Mouse (Mus musculus) erythroid progenitor cell, adult 5-6 weeks (primary cell): Measurements from ENCODE around the gene Ccnd3. TPM values are rescaled to one million over a fixed set of nuclear protein-coding genes. Genes with fewer than 3 reads are reported as not detected.
"Not testable (repeated sequence)": the region's sequence is repeated elsewhere in the genome, so short reads cannot be mapped to it uniquely, and the experiment has no call there.

Experiments used
- ATAC-seq: replicated peaks from 2 replicates; pipeline ENCODE4 v1.8.0; 2016; ENCODE audit warnings: moderate number of reproducible peaks, mild to moderate bottlenecking, moderate TSS enrichment, inconsistent platforms; ENCODE audit not compliant: poor library complexity, low FRiP score, severe bottlenecking
- total RNA-seq, 2 experiments: library from RNA; stranded (forward) in 1 of 2; stranded (reverse) in 1 of 2; fragments of 150-400 nt in 1 of 2; fragments of 186-747, 209-891 nt in 1 of 2; gene quantifications; 2 replicates each; pipeline versions ENCODE4 v1.2.3 to v1.2.4; 2015 to 2017; ENCODE audit warnings: low replicate concordance in 2 of 2

Ccnd3 gene
- total RNA-seq, 2 experiments from 2014 or later: 181 to 360 TPM

GRCm38 (mm10) chr17:47475714-47476113, 29.1 kb upstream of the Ccnd3 start:
- ATAC-seq: 0 out of 2 replicates have a peak, but pooled peaks have one; percentile 20

- no peak for ATAC-seq
Measured at GRCm38 (mm10) chr17:47479887-47480286, 25.0 kb upstream of the Ccnd3 start.

GRCm38 (mm10) chr17:47482401-47482800, 22.4 kb upstream of the Ccnd3 start:
- ATAC-seq: peak; percentile 62; the same call in 1 of the 2 replicates

DNA sequence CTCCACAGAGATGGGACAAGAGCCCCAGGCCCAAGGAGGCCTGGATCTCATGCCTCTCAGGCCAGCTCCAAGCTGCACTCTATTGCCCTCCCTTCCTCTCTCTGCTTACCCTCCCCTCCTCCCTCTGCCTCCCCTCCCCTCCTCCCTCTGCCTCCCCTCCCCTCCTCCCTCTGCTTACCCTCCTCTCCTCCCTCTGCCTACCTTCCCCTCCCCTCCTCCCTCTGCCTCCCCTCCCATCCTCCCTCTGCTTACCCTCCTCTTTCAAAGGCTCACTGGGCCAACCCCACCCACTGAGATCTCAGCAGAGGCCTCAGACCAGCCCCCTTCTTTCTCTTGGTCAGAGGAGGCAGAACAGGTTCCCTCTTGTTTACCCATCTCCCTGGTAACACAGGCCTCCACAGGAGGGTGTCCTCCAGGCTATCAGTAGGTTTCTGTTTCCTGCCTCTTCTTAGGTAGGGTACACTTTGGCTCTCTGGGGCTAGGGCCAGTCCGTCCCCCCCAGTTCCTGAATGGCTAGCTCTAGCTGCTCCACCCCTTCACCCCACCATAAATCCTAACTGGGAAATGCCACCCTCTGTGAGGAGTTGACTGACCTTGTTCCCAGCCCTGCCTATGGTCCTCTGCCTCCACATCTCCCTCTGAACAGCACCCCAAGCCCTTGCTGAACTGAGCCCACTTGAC, 20.5 kb upstream of the Ccnd3 start:
- ATAC-seq: no peak

DNA sequence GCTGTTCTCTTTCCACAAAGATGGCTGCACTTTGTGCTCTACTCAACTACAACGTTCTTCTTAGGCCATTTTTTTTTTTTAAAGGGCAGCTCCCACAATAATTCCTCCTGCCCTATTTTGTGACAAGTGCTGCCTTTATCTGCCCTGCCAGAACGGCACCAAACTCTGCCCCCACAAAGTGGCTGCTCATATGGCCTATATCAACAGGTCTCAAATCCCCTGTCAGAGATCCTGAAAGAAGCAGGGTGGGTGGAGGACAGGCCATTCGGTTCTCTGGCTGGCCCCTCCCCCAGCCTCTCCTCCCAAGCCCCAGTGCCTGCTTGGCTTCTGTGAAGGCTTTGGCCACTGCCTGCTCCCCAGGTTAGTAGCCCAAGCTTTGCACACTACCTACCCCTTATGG, 19.9 kb upstream of the Ccnd3 start:
- ATAC-seq: no peak

DNA sequence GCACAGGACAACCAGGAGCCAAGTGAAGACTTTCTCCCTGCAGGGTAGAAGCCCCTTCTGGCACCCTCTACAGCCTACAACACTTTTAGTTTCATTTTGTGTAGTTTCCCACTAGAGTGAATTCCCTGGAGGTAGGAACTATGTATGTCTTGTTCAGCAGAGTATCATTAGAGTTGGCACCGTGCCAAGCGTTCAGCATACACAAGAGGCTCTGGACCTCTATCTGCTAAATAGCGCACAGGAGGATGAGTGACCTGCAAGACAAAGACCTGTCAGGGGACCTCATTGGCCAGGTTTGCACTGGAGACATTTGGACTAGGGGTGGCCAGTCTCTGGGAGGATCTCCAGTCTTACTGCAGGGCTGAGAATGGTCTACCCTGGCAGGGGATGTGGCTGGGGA, 19.1 kb upstream of the Ccnd3 start:
- 0 out of 2 replicates have a peak, but pooled peaks have one; percentile 18 for ATAC-seq

DNA sequence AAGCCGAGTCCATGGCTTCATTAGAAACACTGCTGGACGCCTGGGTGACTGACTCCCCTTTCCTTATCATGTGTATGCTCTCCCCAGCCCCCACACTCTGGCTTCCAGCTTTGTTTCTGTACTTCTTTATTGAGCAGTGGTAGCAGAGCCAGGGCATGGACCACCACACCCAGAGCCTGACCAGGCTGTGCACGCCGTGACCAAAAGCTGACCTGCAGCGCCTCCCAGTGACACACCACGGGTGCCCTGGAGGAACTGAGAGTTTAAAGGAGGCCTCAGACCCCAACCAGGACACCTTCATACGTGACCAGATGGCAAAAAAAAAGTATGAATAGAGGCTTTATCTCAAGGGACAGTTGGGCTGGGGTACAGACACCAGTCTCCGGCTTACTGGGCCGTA, 14.1 kb upstream of the Ccnd3 start:
- no peak for ATAC-seq

GRCm38 (mm10) chr17:47492731-47493130, 12.1 kb upstream of the Ccnd3 start:
- ATAC-seq: no peak

DNA sequence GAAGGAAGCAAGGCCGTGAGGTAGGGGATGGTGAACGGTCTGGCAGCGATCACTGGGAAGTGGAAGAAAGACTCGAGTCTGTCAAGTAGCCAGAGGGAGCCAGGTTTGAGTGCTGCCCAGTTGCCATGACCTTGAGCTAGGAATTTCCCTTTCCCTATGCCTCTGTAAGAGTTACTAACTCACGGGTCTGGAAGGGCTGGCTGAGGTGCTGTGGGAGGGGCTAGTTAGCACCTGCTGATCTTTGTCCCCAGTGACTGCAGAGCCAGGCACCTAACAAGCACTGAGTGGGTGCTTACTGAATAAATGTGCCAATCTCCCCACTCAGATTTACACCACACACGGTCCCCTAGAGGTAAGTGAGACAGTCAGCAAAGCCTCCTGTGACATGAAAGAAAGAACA, 11.2 kb upstream of the Ccnd3 start:
- ATAC-seq: no peak

DNA sequence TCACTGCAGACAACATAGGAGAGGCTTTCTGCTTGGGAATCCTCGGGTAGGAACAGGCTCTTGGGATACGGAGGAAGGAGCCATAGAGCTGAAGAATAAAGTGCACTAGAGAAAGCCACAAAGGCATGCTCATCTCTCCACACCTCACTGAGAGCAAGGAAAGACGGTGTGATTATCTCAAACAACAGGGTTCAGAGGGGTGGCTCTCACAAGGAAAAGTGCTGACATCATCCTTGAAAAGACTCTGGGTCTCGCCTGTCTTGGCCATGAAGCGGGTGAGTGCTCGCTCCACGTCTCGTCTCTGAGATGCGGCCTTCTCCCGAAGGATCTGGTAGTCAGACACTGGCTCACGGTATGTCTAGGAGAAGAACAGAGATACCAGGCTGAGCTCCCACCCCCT, 10.7 kb upstream of the Ccnd3 start:
- no peak for ATAC-seq

GRCm38 (mm10) chr17:47501531-47501930, 3.3 kb upstream of the Ccnd3 start:
- ATAC-seq: peak; percentile 35

DNA sequence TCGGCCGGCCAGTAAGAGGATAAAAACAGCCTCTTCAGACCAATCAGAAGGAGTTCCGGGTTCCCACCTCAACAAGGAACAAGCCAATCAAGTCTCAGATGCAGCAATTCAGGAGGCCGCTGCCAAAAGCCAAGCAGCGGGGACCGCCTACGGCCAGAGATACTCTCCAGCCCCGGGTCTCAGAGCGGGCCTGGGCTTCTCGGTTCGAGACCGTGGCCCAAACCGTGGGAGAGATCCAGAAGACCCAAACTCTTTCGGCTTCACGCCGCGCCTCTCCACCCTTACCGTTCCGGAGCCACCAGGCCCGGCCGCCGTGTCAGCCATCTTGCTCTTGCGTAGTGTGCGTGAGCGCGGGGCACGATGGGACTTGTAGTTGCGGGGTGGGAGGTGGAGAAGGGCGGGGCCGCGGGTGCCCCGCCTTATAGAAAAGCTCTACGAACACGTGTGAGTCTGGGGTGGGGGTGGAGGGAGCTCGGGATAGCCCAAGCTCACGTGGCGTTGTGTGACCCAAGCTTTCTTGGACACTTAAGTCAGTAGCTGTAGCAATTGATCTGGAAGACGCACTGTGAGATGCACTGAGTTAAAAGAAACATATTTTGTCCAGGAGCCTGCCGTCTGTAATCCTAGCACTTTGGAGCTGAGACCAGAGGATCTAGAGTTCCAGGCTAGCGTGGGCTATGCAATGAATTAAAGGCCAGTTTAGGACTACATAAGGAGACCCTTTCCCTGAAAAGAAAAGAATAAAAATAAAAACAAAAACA, 2.7 kb upstream of the Ccnd3 start, which contains the start of gene Taf8:
Gene Taf8, minus strand, starts transcription at position 347 of the 761 bp plus-strand sequence.
- ATAC-seq: peak; percentile 93

- not testable (repeated sequence) for ATAC-seq
Measured at GRCm38 (mm10) chr17:47502707-47503045, 2.2 kb upstream of the Ccnd3 start.

DNA sequence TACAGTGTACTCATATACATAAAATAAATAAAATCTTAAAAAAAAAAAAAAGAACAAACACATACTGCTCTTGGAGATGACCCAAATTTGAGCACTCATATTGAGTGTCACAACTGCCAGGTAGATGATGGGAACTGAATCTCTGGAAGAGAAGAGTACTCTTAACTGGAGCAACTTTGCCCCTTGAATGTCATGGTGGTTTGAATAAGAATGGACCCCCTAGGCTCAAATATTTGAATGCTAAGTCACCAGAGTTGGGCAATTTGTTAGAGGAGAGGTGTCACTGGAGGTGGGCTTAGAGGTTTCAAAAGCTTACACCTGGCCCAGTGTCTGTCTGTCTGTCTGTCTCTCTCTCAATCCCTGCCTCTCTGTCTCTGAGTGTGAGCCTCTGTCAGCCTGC, 1.2 kb upstream of the Ccnd3 start:
- no peak for ATAC-seq

GRCm38 (mm10) chr17:47504228-47504627, 623 bp upstream of the Ccnd3 start:
- ATAC-seq: no peak

GRCm38 (mm10) chr17:47505566-47505965, 715 bp downstream of the Ccnd3 start:
- ATAC-seq: no peak

DNA sequence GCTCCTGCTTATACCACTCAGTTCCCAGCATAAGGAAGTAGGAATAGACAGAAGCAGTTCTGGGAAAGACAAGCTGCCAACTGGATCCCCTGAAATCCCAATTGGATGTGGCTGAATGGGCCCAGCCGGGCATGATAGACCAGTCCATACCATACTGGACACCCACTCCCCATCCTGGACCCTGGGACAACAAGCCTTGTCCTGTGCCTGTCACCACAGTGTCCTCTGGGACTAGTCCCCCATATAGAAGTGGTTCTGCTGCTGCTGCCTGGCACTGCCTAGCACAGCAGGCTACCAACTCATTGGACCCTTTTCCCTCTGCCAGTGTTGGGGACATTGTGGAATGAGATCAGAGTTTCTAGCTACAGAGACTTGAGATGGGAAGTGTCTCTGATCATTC, 1.2 kb downstream of the Ccnd3 start:
- no peak for ATAC-seq

- no peak for ATAC-seq
Measured at GRCm38 (mm10) chr17:47506697-47507096, 1.8 kb downstream of the Ccnd3 start.

DNA sequence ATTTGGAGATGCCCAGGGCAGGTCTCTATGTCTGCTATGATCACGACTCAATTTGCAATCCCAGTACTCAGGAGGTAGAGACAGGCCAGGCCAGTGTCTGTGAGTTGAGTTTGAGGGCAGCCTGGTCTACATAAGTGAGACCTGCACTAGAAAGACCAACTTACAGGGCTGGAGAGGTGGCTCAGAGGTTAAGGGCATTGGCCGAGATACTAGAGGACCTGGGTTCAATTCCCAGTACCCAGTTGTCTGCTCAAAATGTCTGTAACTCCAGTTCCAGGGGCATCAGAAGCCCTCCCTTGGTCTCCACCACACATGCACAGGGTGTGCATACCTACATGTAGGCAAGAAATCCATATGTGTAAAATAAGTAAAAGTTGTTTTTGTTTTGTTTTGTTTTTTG, 2.7 kb downstream of the Ccnd3 start:
- ATAC-seq: no peak

GRCm38 (mm10) chr17:47508012-47508608, 3.3 kb downstream of the Ccnd3 start:
- peak; percentile 63 for ATAC-seq
